Mouse (Mus musculus) testis, adult 2 months (tissue): ENCODE results near the gene Ero1lb.
"Not testable (repeated sequence)": the region's sequence is repeated elsewhere in the genome, so short reads cannot be mapped to it uniquely, and the experiment has no call there.

Experiments
- CTCF ChIP-seq: fragments of 200-500 bp; IDR thresholded peaks from 2 replicates; pipeline ENCODE4 v1.5.1; 2012; ENCODE audit warnings: low read depth, mild to moderate bottlenecking, inconsistent platforms, low read length, moderate library complexity; ENCODE audit not compliant: control insufficient read depth, insufficient read depth, insufficient replicate concordance
- POLR2A ChIP-seq: fragments of 200-500 bp; IDR thresholded peaks from 2 replicates; pipeline ENCODE4 v1.6.1; 2012; ENCODE audit warnings: low read depth, mild to moderate bottlenecking, inconsistent platforms, low read length, moderate library complexity; ENCODE audit not compliant: control insufficient read depth

DNA sequence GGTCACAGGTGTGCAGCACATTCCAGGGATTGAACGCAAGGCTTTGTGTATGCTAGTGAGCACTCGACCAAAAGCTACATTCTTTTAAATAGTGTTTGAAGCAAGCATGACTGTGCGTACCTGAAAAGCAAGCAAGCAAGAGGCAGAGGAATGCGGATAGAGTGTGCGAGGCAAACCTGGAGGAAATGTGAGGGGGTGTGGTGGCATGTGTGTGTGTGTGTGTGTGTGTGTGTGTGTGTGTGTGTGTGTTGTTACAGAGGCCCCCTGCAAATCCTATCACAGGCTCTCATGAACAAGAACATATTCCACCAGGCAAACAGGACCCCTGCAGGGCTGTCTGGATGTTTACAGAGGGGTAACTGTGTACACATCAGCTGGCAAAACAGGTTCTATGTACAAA lies 64.6 kb downstream of the Ero1lb start:
- TF ChIP-seq CTCF, POLR2A: not testable (repeated sequence)
